ENCODE assay signal across 26 mouse cellular contexts in genomic region chr19:30505497-30505896, GRCm38 (mm10). TPM values are rescaled to one million over a fixed set of nuclear protein-coding genes. Genes with fewer than 3 reads are reported as not detected.
DNase-seq lines count a peak whose midpoint lies in the region; ATAC-seq and TF ChIP-seq lines count a peak whose summit lies in the region.
"Had no signal": no experiment of that assay in that cellular context is flagged by ENCODE, and none has a peak within 500 bp of the region (broad histone marks: within the 10 kb centered on the region; RNA-seq: fewer than 3 reads in every experiment).

No protein-coding gene starts in this region.

- no peak for TF ChIP-seq POLR2A in brain, embryonic 14.5 days (IDR thresholded peaks at IDR 0.05; ENCODE audit: borderline replicate concordance, extremely low read depth, insufficient read depth, insufficient read length, poor library complexity, severe bottlenecking)

- no peak overlapping the region for H3K4me3 ChIP-seq in midbrain, embryonic 13.5 days (replicated peaks)
- H3K4me3 ChIP-seq in midbrain, postnatal 0 days (ENCODE audit: low read depth, low read length) = no peak overlapping the region
- no peak overlapping the region for H3K4me3 ChIP-seq in kidney, embryonic 15.5 days (replicated peaks)
- H3K4me3 ChIP-seq: embryonic facial prominence, embryonic 15.5 days; erythroblast, embryonic 14.5 days; forebrain, embryonic 10.5 days; gastrocnemius, adult 2 months; heart, embryonic 12.5 days; hindbrain, embryonic 10.5 days had no signal

- H3K4me1 ChIP-seq in midbrain, embryonic 13.5 days (replicated peaks) = peaks cover 10% of the 10 kb centered on the region; the same call in 1 of the 2 replicates
- no peaks in the 10 kb centered on the region for H3K4me1 ChIP-seq in midbrain, postnatal 0 days (ENCODE audit: insufficient read depth, low read length)
- no peaks in the 10 kb centered on the region for H3K4me1 ChIP-seq in kidney, embryonic 15.5 days
- H3K4me1 ChIP-seq: embryonic facial prominence, embryonic 15.5 days; heart, embryonic 12.5 days had no signal

- peak overlapping the region; percentile 1 for H3K4me2 ChIP-seq in midbrain, embryonic 13.5 days (replicated peaks)
- H3K4me2 ChIP-seq in midbrain, postnatal 0 days (ENCODE audit: low read depth, low read length, poor library complexity, severe bottlenecking) = 0 out of 2 replicates have a peak overlapping the region, but pooled peaks have one; percentile 12
- no peak overlapping the region for H3K4me2 ChIP-seq in kidney, embryonic 15.5 days
- H3K4me2 ChIP-seq: embryonic facial prominence, embryonic 15.5 days; heart, embryonic 12.5 days; hindbrain, embryonic 14.5 days had no signal

- H3K9ac ChIP-seq in midbrain, embryonic 13.5 days (replicated peaks) = no peak overlapping the region
- no peak overlapping the region for H3K9ac ChIP-seq in midbrain, postnatal 0 days (replicated peaks; ENCODE audit: low read length, poor library complexity, severe bottlenecking)
- H3K9ac ChIP-seq in kidney, embryonic 15.5 days = no peak overlapping the region
- H3K9ac ChIP-seq: embryonic facial prominence, embryonic 15.5 days; heart, embryonic 12.5 days; hindbrain, embryonic 14.5 days had no signal

- no peak overlapping the region for H3K27ac ChIP-seq in midbrain, embryonic 13.5 days
- H3K27ac ChIP-seq in midbrain, postnatal 0 days (ENCODE audit: low read depth, low read length) = no peak overlapping the region
- no peak overlapping the region for H3K27ac ChIP-seq in kidney, embryonic 15.5 days
- H3K27ac ChIP-seq: embryonic facial prominence, embryonic 15.5 days; forebrain, embryonic 10.5 days; gastrocnemius, adult 2 months; hindbrain, embryonic 10.5 days; hindbrain, embryonic 14.5 days had no signal

- H3K9me3 ChIP-seq in midbrain, embryonic 13.5 days = no peaks in the 10 kb centered on the region
- H3K9me3 ChIP-seq in midbrain, postnatal 0 days (ENCODE audit: low read length) = no peaks in the 10 kb centered on the region
- no peaks in the 10 kb centered on the region for H3K9me3 ChIP-seq in kidney, embryonic 15.5 days (replicated peaks)
- H3K9me3 ChIP-seq: embryonic facial prominence, embryonic 15.5 days; forebrain, embryonic 10.5 days; heart, embryonic 12.5 days; hindbrain, embryonic 10.5 days had no signal

- TF ChIP-seq CTCF in brain, embryonic 14.5 days (IDR thresholded peaks at IDR 0.05; ENCODE audit: borderline replicate concordance, extremely low read depth, insufficient read depth, insufficient read length) = no peak
- TF ChIP-seq CTCF in midbrain, postnatal 0 days (IDR thresholded peaks at IDR 0.05) = no peak

- ATAC-seq in midbrain, embryonic 13.5 days = no peak
- ATAC-seq in midbrain, postnatal 0 days (ENCODE audit: low FRiP score) = no peak
- ATAC-seq in kidney, embryonic 15.5 days (replicated peaks; ENCODE audit: low FRiP score) = no peak
- ATAC-seq: forebrain, embryonic 14.5 days; Patski had no signal

- peak; percentile 72 for DNase-seq in R1 (ENCODE audit: low read depth, low spot score)
- peak; percentile 31 for DNase-seq in brain, embryonic 14.5 days (ENCODE audit: low read depth)
- no peak for DNase-seq in midbrain, postnatal 0 days (ENCODE audit: low spot score)
- no peak for DNase-seq in kidney, postnatal 14 days
- DNase-seq in yolk sac, embryonic 10.5 days (ENCODE audit: low spot score) = no peak
- DNase-seq in spleen, adult 12 weeks (ENCODE audit: low spot score) = no peak
- DNase-seq: adrenal gland, postnatal 14 days; cerebellum, adult 2 months; cerebellum, postnatal 14 days; embryo, embryonic 11 days; gastrocnemius, adult 2 months; gastrocnemius, postnatal 25 days had no signal

- WGBS in midbrain, embryonic 13.5 days = 2% methylated on average over 5 of the region's 5 CpGs
- WGBS in midbrain, postnatal 0 days = 9% methylated on average over 5 of the region's 5 CpGs
- 48% methylated on average over 5 of the region's 5 CpGs for WGBS in kidney, embryonic 15.5 days

- H3K36me3 ChIP-seq in midbrain, embryonic 13.5 days = no peaks in the 10 kb centered on the region
- no peaks in the 10 kb centered on the region for H3K36me3 ChIP-seq in midbrain, postnatal 0 days (ENCODE audit: insufficient read depth, low read length)
- no peaks in the 10 kb centered on the region for H3K36me3 ChIP-seq in kidney, embryonic 15.5 days
- H3K36me3 ChIP-seq: embryonic facial prominence, embryonic 15.5 days; forebrain, embryonic 10.5 days; heart, embryonic 12.5 days; hindbrain, embryonic 10.5 days had no signal

- peaks cover 15% of the 10 kb centered on the region for H3K27me3 ChIP-seq in midbrain, embryonic 13.5 days
- H3K27me3 ChIP-seq in midbrain, postnatal 0 days (ENCODE audit: insufficient read depth, low read length) = peaks cover under 1% of the 10 kb centered on the region; the same call in 1 of the 2 replicates
- peaks cover 5% of the 10 kb centered on the region; the same call in 1 of the 2 replicates for H3K27me3 ChIP-seq in kidney, embryonic 15.5 days
- H3K27me3 ChIP-seq: embryonic facial prominence, embryonic 15.5 days; heart, embryonic 12.5 days had no signal

RNA-seq across cellular contexts. Expression of gene Dkk1, which starts 44.0 kb away (rescaled TPM):
- 1.5 and 2.2 TPM in 2 replicates for polyA plus RNA-seq in brain, embryonic 14.5 days (2012; rRNA removed)
- 2.3 and 4.3 TPM in 2 replicates for polyA plus RNA-seq in midbrain, embryonic 13.5 days (2015; fragmentation: Nextera tagmentation; extraction: Ambion mirVana)
- total RNA-seq in midbrain, postnatal 0 days (2014; rRNA removed) = 0.33 and 1.3 TPM in 2 replicates
- polyA plus RNA-seq in midbrain, postnatal 0 days (2015; fragmentation: Nextera tagmentation; extraction: Ambion mirVana) = 0.49 and 0.59 TPM in 2 replicates
- polyA plus RNA-seq in kidney, embryonic 15.5 days (2015; fragmentation: Nextera tagmentation; extraction: Ambion mirVana) = 33.5 and 38.0 TPM in 2 replicates
- total RNA-seq: common myeloid progenitor, adult 5-6 weeks; gastrocnemius, adult 2 months; gastrocnemius, postnatal 25 days; granulocyte monocyte progenitor cell, adult 5-6 weeks; heart, adult 8-10 months; heart, postnatal 25 days had no signal
- polyA plus RNA-seq: erythroblast, embryonic 14.5 days; Patski had no signal

Comparison
In these comparisons a context has a peak if more than half of its experiments do, and no peak if none do; other contexts are left out.
1. DNase-seq: peak in R1 (single experiment) and brain, embryonic 14.5 days (single experiment); none in midbrain, postnatal 0 days (single experiment), kidney, postnatal 14 days (single experiment), yolk sac, embryonic 10.5 days (single experiment) and spleen, adult 12 weeks (single experiment).